Mouse (Mus musculus) MN1 (cell line): ENCODE measurements around the gene Csrp2.

ENCODE experiments used
- DNase-seq: peaks from one replicate; pipeline ENCODE4 v3.0.0-alpha.2; 2016; ENCODE audit warnings: low spot score

Csrp2 gene

DNA sequence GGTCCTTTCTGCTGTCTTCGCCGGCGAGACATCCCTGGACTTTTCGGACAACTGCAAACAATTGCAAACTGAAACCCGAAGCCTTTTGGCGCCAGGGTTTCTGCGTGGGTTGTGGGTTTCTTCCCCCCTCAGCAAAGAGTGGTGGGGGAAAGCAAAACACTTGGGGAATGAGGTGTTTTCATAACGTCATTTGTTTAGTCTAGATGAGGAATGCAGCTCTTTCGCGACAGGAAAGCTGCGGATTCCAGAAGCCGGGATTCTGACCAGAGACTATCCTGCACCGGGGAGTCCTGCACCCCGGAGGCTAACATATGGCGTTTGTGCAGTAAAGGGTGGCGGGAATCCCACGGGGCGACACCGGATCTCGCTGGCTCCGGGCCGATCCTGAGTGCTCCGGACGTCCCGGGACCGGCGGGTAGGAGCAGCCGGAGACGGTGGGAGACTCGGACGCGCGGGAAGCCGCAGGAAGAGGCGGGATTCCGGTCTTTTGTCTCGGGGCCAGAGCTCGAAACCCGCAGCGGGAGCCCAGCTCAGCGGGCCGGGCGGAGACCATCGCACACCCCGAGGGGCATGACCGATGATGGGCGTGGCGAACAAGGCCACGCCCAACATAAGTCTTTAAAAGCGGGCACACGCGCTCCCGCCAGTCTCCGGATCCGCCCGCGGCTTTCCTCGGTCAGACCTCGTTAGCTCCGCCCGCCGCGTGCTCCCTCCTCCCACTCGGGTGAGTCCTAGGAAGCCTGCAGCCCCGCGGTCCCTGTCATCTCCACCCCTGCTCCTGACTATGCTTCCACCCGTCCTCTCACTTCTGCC, at the start of gene Csrp2:
TSS of gene Csrp2 (plus strand) at position 259 of the 813 bp plus-strand sequence.
- peak; percentile 98 for DNase-seq

DNA sequence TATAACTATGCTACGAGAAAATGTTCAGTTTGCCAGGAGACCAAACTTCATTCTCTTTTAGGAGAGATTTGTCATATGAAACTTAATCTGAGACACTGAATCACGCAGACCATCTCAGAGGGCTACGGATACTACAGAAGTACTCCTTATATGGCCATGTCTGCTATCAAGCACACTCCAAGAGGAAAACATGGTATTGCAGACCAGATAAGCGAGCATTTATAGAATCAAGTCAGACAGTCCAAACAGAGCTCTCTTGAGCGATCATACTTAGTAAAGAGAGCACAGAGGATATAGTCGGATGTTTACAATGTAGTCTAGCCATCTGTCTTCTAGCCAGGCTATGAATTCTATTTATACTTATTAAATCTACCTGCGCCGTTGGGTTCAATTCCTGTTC, 44.7 kb upstream of the Csrp2 start:
- no peak for DNase-seq

DNA sequence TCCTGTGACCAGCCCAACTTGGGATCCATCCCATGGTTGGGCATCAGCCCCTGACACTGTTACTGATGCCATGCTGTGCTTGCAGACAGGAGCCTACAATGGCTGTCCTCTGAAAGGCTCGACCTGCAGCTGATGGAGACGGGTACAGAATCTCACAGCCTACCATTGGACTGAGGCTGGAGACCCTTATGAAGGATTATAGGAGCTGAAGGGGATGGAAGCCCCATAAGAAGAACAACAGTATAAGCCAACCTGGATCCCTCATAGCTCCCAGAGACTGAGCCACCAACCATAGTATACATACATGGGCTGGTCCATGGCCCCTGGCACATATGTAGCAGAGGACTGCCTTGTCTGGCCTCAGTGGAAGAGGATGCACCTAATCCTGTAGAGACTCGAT, 42.6 kb upstream of the Csrp2 start:
- DNase-seq = no peak

DNA sequence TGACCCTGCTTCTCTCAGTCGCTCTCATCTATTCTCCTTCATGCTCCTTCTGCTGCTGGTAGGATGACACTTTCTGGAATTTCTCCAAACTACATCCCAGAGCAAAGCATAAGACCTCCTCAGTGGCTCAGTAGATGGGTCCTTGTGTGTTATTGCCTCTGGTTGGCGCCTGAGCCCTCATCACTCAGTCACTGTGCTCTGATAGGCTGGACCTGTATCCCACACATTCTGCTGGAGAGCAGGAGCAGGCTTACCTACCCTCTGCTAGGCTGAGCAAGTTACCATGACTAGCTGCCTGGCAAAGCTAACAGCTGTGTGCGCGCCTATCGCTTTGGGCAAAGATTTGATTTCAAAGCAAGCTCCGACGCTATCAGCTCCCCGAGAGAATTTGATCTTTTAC, 41.7 kb upstream of the Csrp2 start:
- no peak for DNase-seq

DNA sequence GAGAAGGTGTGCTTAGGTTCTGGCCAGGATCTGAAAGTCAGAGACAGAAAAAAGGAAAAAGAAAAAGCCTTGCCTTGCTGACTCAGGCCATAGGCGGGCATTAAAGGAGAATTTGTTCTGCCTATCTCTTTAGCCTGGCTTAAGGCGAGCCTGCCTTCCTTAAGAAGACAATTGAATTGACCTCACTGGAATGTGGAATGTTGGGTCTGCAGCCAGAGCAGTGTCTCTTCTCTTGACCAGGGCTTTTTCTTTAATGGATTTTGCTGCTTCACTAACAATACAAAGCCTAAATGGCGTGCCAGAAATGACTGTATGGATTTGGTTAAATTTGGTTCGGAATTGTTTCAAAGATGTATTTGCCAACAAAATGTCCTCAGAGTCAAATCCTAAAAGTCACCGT, 40.9 kb upstream of the Csrp2 start:
- peak; percentile 21 for DNase-seq

DNA sequence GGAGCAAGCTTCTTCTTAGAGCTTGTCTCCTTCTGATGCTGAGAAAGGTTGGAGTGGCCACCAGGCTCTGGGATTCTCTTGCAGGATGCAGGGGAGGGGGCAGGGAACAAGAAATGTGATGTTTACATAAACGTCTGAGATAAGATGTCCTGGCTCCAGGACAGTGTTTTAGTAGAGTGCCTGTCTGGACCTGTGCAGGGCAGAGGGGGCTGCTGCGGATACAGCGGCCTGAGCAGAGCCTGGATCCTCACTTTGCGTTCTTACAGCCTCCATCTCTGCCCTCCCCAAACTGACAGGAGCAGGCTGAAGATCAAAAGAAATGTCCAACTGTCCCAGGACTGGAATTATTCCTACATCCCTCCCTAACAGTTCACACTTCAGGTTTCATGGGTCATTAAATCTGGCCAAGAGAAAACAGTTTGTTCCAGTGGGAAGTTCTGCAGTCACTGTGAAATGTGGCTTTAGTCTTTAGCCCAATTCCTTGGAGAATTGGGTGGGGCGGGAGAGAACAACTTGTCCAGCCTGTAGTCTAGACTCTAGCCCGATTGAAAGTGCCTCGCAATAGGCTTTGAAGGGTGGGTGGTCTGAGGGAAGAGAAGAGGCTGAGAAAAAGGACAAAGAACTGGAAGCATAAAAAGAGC, 40.0 kb upstream of the Csrp2 start:
- DNase-seq = no peak

DNA sequence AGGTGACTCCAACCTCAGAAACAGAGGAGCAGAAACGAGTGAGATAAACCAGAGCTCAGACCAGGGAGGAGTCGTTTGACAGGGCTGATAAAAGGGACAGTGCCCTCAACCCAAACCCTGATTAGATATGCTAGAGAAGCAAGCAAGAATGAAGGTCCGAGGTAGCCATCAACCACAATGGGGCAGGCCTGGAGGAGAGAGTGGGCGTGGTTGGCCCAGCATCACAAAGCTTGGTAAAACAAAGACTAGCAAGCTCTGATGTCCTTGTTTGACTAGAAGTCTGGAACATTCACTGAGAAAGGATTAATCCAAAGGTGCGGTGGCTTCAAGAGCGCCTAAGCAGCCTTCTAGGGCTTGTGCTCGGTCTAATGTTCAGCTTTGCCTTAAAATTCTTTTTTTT, 38.2 kb upstream of the Csrp2 start:
- DNase-seq = no peak

DNA sequence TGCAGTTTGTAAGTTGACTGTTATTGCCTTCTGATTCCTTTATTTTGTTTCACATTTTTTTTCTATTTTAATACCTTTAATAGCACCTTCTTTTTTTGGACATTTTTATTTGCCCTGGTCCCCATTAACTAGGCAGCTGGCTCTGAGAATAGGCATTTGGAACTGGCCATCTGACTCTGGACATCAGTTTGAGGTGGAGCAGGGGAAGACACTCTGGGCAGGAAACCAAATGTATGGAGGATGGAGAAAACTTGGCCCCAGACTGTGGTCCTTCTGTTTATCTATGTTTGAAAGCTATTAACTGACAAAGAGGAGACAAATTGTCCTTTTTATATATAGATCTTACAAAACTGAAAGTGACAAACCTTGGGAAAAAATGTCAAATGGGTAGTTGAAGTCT, 36.9 kb upstream of the Csrp2 start:
- DNase-seq = no peak

DNA sequence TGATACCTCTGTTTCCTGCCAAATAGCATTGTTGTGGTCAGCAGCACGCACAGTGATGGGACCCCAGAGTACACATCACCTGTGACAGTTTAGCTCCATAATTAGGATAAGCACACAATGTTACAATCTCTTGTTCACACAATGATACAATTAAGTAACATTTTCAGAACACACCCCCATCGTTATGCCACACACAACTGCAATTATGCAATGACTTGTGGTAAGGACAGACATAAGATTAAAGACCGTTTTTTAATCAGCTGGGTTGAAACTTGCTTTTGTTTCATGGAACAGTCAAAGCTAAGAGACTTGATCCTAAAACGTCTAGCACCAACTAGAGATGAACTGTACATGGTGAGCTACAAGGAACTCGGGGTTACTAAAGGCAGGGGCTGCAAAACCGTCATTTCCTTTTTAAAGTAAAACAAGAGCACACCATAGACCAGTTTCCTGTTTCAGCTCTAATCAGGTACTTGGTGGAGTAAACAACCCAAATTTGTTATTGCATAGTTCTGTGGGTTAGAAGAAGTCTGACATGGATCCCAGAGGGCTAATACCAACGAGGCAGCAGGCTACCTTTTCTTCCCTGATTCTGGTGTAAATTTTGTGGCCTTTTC, 28.8 kb upstream of the Csrp2 start:
- DNase-seq = no peak

DNA sequence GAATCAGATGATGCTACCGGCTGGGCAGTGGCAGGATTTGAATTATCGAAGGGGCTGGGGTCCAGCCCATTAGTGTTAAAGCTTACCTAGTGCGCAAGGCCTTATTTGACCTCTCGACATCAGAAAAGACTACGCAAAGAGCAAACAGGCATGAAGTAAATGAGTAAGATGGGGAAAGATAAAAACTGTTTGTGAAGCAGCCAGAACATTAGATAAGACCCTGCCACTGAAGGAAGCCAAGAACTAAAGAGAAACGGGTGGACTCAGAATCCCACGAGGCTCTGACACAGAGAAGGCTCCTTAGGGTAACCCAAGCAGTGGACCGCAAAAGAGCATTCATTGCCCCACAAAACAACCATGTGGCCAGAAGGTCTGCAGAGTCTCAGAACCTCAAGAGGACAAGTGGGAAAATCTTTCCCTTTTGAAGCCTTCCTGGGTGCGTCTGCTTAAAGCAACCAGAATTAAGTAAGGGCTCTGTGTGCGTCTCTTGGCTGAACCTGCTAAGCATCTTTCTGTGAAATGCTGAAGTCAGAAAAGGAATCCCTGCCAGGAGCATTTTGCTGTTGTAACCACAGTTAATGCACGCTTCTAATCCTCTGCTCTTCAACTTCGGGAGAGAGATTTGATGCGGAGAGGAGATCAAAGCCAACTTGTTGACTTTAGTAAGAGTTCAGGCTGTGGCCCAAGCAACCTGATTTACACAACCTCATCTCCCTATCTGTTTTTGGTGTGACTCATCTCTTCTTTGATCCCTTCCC, 19.7 kb upstream of the Csrp2 start:
- DNase-seq = peak; percentile 39

DNA sequence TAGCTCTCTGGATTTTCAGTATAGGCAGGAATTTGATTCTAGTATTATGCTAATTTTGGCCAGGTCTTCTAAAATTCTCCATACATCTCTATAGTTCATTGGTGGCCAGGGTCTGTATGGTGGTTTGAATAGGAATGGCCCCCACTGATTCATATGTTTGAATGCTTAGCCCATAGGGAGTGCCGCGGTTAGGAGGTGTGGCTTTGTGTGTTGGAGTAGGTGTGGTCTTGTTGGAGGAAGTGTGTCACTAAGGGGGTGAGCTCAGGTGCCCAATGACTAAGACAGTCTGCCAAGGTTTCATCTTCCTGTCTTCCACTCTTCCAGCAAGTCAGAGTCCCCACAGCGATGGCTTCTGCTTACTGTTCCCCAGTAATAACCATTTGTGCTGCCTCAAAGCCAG, 15.7 kb upstream of the Csrp2 start:
- no peak for DNase-seq

DNA sequence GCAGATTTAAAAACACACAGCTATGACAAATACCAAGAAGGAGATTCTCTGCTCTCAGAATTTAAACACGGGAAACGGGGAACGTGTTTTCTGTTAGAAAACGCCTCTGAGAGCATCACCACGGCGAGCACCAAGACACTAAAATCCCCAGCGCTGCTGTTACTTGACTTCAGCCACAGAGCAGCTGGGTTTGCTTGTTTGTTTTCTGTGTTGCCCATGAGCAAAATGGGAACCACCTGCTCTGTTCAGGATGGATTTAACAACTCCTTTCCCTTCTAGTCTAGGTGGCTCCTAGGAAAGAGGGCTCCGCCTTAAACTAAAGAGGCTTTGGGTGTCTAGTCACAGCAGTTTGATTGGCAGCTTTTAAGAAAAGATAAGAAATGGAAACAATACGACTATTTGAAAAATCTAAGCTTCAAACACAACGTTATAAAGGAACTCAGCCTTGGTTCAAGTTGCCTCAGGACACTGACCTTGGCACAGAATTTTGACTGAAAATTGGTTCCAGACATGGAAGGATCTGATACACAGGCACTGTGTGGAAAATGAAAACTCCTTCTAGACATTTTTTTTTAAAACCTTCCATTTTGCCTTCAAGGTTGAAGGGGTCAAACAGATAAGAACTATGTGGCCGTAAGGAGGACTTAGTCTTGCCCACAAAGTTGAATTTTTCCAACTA, 2.8 kb upstream of the Csrp2 start:
- DNase-seq = no peak

DNA sequence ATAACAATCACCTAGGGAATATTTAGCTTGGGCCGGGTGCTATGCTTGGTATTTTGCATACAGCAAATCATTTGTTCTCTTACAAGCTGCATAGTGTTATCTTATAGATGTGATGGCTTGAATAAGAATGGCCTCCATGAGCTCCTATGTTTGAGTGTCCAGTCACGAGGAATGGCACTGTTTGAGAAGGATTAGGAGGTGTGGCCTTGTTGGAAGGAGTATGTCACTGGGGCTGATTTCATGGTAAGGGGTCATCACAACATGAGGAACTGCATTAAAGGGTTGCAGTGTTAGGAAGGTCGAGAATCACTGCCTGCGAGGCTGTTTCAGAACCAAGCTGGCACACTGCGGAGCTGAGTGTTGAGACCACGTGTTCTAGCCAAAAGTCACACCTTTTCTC, 2.1 kb upstream of the Csrp2 start:
- DNase-seq = no peak

DNA sequence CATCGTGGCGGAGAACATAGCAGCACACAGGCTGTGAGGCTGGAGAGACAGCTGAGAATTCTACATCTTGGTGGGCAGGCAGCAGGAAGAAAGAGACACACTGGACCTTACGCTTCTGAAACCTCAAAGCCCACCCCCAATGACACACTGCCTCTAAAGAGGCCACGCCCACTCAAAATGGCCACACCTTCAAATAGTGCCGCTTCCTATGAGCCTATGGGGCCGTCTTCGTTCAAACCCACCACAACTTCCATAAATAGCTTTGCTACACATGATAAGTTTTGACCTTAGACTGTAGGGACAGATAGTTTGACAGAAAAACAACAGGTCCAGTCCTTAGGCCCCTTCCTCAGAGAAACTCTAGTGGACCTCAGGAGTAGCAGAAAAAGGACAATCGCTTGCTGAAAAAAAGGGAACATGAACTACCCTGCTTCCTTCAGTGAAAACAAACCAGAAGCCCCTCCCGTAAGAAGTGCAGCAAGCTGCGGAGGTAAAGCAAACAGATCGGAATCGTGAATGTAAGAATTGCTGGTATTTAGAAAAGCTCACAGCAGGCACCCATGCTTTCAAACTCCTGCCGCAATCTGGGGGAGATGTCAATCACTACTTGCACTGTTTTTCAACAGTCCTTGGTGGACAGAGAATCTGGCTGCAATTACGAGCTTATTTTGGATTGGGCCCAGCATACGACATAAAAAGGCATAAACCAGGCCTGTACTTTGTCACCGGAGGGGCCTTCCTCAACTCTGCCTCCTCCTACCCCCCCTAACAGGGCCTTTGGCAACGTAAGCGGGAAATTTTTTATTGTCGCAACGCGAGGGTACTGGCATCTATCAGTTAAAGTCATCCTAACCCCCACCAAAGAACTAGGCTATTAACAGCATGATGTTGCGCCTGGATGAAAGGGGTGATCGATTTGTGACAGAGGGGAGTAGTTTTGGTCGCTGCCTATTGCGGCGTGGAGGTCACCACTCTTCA, 886 bp upstream of the Csrp2 start:
- DNase-seq = peak; percentile 73

DNA sequence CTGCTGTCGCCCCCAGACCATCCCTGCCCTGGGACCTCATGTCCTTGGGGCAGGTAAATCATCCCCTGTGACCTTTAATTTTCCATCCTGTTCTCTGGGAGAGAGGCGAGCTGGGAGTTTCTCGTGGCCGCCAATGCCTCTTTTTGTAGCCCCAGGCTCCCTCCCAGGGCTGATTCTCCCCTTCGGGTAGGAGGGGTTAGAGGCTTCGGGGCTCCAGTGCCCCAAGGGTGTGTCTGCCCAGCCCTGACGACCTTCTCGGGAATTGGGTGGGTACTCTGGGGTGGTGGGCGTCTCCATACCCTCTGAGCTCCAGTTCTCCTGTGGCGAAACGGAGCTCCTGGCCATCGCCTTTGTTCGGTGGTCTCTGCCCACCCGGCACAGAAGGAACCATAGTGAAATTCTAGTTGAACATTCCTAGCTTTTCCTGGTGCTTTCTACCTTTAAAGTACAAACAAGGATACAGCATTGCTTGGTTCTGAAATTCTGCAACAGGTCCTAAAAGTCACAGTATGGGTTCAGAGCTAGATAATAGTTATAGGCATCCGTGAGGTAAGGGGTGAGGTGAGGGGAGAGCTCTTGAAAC, 870 bp downstream of the Csrp2 start:
- DNase-seq = no peak

DNA sequence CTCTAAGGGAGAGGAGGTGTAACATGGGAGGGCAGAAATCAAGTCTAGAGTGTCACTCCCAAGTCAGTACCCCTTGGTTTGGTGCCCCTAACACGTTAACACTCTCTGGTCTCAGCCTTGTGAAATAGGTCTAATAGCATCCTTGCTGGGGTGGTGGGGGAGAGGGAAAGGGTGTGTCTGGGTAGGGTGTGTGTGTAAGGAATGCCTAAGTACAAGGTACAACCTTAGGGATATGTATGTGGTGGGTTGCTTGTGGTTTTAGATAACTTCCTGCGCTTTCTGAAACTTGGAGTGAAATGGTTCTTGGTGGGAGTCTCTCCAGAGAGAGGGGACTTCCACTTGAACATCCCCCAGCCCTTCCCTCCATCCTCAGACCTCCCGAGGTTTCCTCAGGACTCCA, 2.3 kb downstream of the Csrp2 start:
- DNase-seq = no peak

DNA sequence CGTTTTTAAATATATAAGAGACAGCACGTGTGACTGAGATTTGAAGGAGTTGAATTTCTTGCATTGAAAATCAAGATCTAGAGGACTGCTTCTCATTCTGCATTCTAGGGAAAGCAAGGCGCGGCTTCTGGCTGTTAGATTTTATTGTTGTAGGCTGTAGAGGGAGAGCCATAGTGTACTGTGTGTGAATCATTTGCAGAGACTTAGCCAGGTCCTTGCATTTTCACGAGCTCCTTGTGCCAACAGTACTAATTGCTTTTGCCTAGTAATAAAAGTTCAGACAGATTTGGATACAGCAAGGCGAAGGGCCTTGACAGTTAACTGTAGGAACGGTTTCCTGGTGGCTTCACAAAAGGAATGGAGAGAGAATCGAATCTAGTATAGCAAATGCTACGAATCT, 3.0 kb downstream of the Csrp2 start:
- DNase-seq = no peak

DNA sequence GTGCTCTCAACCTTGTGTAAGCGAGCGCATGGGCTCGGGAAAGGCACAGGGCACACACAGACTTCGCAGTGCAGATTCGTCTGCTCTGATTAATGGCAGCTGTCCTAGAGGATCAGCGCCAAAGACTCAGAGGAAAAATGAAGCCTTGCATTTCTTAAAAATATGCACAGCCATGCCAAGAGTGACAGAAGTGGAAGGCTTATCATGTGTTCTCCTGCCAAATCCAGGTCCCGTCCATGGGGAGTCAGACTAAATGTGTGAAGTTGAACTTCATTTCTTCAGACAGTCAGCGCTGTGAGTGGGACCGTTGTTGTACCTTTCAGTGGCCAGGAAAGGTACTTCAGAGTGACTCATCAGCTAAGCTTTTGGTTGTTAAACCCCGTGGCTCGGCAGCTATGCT, 7.9 kb downstream of the Csrp2 start:
- DNase-seq = no peak

DNA sequence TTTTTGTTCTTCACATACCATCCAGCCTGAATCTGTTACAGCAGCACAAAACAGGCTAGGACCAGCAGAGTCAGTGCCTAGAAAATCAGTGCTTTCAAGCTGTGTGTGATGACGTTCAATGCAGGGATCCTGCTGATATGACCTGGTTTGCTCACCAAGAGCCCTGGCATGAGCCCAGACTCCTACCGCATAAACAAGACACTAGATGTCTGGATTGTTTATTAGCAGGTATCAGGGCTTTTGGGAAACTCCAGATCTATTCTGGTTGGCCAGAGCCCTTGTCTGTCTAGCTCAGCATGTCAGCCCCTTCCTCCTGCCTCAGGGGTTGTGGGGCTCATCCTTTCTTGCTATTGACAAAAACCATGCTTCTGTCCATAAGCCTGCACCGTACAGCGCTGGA, 10.2 kb downstream of the Csrp2 start:
- peak; percentile 66 for DNase-seq

DNA sequence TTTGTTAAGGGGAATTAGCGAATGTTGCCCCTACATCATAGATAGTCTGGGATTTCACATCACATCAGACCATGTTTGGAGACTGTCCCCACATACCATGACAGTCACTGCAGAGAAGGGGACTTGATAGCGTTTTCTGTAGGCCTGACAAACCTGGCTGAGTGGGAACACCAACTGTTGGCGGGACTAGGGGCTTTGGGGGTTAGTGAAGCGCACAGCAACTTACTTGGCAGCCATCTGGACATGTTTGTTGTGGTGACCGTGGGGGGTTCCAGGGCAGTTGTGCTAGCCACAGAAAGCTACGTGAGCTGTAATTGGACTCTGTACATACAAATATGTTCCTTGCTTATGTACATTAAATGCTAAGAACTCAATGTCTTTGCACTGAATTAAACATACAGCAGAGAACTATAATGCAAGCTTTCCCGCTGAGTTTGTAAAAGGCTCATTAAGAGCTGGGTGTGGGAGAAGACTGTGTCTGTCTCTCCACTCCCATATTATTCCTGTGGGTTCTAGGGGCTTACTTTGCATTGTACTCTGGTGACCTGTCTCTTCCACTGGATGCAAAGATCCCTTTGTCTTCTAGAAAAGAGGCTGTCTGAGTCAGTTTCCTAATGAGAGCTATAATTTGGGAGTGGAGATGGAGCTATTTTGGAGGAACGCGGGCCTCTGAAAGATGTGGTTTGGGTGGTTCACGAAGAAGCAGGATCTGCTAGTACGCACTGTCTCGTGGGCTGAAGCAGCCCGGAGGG, 11.7 kb downstream of the Csrp2 start:
- DNase-seq = no peak
